Mouse (Mus musculus): ENCODE data around the gene Rexo4.

Rexo4 gene

DNA sequence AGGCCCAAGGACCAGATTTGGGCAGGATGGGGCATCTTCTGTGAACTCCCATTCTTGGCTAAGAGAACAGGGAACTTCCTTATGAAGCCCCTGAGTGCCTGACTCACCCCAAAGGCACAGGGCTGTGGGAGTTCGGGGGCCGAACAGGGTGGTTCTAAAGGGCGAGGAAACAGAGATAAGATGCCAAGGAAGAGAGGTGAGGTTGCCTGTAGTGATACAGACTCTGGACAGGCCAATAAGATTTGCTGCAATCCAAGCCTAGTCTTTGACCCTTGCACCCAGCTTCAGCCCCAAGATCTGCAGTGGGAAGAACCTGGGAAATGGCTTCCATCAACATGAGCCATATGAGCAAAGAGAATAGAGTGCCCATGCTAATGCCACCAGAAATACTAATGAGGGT is 20.9 kb downstream of the Rexo4 start:
- DNase-seq (ENCODE audit: low read depth, low spot score), result no peak

DNA sequence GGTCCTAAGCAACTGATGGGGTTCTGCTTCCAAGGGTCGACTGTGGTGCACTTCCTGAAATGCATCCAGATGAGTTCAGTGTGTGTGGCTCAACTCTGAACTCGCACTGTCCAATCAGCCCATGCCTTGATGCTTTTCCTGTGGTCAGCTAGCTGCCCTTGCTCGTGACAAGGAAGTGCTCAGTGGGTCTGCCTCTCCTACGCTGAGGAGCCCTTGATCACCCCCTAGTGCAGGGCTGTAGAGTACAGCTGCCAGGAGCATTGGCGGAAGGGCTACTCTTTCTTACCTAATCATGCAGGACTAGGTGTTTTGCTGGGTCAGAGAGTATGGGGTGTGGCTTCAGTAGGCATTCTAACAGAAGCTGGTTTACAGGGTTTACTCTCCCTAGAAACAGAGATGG is 22.6 kb downstream of the Rexo4 start:
- DNase-seq (ENCODE audit: low read depth, low spot score), result peak; percentile 42

DNA sequence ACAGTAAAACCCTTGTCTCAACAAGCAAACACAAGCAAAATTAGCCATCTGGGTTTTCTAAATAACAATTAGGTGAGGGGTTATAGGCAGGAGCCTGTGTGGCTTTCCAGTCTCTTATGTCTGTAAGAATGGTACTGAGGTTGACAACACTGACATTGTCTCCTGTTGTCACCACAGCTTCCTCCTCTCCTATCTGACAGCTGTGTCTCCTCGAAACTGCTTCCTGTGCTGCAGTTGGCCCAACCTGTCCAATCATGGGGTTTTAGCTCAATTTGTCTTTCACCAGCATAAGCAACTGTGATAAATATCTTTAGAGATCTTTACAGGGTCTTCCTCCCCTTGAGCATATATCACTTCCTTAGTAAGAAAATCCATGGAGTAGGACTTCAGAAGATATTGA is 27.8 kb downstream of the Rexo4 start:
- DNase-seq (ENCODE audit: low read depth, low spot score), result no peak

DNA sequence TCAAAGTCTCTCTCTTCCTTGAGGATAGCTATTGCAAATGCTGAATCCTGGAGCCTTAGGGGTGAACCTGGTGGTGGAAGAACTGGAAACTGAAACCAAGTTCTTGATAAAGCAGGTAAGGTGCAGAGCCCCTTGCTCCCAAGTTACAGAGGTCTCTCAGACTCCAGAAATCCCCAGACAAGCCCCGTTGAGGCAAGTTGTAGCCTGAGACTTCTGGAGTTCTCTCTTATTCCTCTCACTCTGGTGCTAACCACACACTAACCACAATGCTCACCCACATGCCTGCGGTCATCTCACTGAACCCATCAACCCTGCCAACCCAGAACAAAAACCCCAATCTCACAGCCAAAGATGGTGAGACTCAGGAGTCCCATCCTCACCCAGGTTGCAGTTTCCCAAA is 28.9 kb downstream of the Rexo4 start:
- DNase-seq (ENCODE audit: low read depth, low spot score), result no peak

DNA sequence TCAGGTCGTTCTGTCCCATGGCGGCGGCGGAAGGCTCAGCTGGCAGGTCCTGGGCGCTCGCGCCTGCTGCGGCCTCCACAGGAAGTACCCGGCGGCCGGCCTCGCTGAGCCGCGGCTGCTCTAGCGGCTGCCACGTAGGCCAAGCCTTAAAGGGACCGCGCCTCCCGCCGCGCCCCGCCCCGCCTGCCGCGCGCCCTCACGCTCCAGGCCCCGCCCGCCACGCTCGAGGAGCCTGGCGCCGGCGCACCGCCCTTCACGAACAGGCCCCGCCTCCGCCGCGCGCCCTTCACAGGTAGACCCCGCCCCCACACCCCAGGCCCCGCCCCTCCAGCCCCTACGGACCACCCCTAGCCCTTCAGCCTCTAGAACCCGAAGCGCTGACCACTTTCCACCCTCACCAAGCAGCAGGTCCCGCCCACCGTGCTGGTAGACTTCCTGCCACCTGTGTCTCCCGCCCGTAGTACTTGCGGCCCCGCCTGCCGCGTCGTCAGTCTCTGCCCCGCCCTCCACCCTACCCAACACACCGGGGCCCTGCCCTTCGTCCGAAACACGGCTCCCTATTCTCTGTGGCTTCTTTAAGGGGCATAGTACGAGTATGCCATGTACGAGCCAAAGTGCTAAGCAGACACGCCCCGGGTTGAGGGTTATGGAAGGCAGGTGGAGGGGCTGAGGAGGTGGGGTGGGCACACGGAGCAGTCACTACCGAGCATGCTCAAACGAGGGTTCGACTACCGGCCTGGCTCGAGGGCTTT is 30.7 kb downstream of the Rexo4 start, which contains the start of the genes Surf4 and Stkld1:
Surf4 (minus strand) TSS at position 625 of the 752 bp plus-strand sequence.
Stkld1 (plus strand) TSS at position 744 of the 752 bp plus-strand sequence.
- peak; percentile 97 for DNase-seq (ENCODE audit: low read depth, low spot score)

DNA sequence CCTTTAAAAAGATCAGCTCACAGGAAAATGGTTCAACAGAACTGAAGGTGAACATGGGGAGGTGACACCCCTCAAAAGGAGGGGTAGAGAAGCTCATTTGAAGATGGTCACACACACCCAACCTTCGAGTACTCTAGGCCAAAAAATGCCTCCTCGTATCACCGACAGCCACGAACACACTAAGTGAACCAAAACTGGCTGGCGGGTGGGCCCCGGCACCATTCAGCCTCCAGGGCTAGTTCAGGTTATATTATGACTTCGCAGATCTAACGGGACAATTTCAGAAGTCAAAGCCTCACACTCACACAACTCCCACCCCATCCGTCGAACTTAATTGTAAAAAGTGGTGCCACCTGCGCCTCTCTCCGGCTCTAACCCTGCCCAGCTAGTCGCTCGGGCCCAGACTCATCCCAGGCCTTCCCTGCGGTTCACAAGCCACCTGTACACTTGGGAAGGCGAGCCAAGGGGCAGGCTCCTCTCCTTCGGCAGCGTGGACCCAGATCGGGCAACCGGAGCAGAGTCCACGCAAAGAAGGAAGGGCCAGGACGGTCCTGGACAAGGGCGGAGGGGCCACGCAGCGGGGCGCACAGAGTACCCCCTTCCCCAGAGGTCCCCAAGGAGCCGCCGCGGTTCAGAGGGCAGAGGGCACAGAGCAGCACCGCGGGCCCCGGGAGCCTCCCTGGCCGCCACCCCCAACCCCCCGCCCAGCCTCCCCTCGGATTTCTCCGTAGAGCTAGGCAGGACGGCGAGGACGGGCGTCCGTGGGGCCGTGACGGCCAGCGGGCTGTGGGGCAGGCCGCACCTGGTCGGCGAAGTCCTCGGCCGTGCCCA is 31.5 kb downstream of the Rexo4 start:
- DNase-seq (ENCODE audit: low read depth, low spot score), result peak; percentile 41

DNA sequence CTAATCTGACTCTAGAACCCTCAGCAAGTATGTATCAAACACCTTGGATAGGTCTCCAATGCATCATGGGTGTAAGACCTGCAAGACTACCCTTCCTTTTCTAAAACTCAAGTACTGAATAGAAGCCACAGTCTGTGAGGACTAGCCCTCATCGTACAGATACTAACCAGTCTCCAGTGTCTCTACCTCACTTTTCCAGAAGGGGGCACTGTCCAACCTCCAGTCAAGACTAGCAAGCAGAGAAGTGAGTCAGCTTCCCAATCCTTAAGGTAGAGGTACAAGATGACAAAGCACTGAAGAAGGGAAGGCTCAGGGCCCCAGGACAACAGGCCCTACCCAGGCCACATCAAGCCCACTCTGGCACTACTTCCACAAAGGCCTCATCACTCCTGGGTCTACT is 33.8 kb downstream of the Rexo4 start:
- DNase-seq (ENCODE audit: low read depth, low spot score), result peak; percentile 88

DNA sequence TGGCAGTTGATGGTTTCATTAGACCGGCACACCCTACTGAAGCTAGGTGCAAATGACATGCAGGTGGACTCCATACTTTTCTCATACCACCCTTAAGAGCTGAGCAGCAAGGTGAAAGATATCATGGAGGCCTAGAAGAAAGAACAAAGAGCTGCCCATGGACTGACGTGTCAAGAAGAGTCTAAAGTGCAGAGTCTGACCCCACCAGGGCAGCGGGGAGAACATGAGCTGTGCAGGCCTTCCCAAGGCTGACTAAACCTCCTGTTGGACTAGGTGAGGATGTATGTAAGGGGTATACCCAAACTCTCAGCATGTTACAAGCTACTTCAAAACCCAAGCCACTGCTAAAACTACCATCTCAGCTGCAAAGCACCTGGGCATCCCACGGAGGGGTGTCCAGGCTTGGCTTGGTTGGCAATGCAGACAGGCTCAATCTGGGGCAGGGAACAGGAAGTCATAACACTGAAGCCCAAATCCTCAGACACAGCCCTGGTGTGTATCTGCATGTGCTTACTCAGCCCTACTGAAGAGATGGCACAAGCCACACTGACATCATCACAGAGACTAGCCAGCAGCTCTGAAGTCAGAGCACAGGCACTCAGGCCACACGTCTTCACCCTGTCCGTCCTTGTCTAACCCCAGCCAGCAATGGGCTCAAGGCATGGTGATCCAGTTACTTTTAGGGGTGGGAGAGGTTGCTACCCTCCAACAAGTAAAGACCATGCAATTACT is 36.3 kb downstream of the Rexo4 start:
- no peak for DNase-seq (ENCODE audit: low read depth, low spot score)

DNA sequence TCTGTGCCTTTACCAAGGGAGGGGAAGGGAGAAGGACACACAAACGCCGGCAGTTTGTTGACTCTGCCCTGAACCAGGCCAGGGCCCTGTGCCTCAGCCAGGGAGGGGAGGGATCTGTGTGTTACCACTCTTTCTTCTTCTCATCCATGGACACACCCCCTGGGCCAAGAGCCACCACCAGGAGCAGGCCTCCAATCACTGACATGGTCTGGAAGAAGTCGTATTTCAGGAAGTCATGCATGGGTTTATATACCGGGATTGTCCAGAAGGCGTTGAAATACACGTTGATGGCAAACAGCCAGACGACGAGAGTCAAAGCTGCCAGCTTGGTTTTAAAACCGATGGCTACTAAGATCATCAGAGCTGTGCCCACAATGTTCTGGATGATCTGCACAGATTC is 42.4 kb downstream of the Rexo4 start:
- DNase-seq (ENCODE audit: low read depth, low spot score), result no peak

DNA sequence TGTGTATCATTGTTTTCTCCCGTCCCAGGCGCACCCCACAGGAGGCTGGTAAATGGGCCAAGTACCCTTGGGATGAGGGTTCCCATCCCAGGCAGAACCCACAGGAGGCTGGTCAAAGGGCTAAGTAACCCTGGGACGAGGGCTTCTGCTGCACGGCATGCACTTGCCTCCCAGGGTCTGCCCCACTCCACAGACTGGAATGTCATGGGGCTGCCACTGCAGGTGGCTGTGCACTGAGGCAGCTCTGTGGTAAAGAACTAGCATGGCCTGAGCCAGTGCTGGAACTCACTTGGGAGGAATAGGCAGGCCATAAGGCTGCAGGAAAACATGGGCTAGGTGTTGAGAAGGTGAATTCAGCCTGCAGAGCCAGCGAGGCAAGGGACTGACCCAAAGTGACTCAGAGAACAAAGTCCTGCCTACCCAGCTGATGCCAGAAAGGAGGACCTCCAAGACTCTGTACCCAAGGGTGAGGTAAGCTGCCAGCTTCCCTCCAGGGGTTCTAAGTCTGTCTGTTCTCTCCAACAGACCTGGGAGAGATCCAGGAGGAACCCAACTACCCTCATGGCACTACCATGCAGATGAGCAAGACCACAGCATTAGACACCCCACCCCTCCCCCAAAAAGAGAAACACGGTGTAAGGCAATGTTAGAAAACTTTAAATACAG is 43.9 kb downstream of the Rexo4 start:
- DNase-seq (ENCODE audit: low read depth, low spot score), result no peak

DNA sequence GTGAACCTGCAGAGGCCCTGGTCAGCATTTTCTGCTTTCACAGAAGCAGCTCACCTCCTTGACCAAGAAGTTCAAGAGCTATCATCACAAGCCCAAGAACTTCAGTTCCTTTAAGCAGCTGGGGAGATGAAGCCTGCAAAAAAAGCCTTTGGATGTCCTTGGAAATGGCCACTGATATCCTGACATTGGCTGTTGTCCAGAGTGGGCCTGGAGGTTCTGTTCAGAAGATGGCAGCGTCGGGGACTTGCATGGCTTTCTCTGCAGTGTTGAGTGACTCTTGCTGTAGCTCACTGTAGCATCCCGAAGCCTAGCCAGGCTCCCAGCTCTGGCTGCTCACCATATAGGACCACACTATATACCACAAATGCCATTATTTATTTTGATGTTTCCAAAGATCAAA is 44.5 kb downstream of the Rexo4 start:
- no peak for DNase-seq (ENCODE audit: low read depth, low spot score)

DNA sequence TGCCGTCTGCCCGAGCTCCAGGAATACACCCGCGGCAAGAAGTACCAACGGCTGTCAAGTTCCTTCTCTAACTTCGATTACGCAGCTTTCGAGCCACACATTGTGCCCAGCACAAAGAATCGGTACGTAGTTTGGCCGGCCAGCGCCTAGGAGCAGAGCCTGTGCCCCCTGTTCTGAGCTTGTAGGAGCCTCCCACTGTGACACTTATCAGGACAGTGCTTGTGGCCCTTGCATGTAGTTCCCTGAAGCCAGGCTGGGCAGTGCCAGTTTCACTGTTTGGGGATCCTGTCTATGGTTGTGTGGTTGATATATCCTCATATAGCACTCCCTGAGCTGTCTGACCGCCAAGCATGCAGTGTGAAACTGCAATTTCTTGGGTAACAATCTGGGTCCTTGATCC is 47.4 kb downstream of the Rexo4 start:
- no peak for DNase-seq (ENCODE audit: low read depth, low spot score)

DNA sequence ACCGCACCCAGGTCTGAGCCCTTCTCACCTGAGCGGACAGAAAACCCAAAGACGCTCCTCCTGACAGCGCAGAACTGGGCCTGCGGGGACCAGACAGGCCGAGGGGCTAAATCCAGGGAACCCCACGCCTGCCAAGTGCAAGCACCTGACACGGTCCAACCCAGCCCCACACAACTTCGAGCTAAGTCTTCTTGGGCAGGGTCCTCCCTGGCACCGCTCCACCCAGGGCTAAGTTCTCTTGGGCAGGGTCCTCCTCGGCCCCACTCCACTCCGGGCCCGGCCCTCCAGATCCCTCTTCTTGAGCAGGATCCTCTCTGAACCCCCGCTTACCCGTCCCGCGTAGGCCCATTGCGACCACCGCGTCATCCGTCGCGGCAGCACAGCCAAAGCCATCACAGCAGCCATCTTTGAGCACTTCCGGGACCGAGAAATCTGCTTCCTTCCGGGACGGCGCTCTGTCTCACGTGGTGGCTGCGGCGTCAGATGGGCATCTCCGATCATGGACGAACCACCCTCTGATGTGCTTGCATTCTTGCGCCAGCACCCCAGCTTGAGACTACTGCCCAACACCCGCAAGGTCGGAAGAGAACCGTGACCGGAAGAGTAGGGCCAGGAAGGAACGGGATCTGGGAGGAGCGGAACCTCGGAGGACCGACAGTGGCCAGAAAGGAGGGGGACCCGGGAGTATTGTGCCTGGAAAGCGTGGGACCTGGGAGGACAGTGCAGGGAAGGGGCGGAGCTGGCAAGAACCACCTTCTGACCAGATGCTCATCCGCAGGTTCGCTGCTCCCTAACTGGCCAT is 48.1 kb downstream of the Rexo4 start, which contains the start of the genes Surf2 and Surf1:
Surf2 (plus strand) TSS at position 441 of the 802 bp plus-strand sequence.
Surf1 (minus strand) TSS at position 604 of the 802 bp plus-strand sequence.
- DNase-seq (ENCODE audit: low read depth, low spot score), result peak; percentile 75

DNA sequence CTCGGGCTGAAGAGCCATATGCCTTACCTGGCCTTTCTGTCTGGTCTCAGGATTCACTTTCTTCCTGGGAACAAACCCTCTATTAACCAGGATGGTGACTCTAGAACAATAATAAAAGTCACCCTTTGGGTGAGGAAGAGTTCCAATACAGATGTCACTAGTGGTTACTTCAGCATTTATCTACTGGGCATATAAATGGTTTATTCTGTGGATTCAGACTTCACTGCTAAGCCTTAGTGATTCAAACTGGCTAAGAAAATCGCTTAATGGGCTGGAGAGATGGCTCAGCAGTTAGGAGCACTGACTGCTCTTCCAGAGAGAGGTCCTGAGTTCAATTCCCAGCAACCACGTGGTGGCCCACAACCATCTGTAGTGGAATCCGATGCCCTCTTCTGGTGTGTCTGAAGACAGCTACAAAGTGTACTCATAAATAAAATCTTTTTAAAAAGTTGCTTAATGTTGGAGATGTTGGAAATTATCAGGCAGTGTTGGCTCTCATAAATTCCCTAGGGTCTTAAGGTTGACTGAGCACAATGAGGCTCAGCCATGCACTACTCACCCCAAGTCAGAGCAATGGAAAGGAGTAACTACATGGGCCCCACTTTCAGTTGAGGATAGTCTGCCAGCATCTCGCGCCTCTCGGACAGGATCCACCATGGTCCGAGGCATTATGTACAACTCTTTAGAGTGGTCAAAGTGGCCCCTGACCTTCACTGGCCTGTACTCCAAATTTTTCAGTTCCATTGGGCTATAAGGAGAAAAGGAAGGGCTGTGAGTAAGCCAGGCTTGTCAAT is 49.8 kb downstream of the Rexo4 start:
- peak; percentile 58 for DNase-seq (ENCODE audit: low read depth, low spot score)

DNA sequence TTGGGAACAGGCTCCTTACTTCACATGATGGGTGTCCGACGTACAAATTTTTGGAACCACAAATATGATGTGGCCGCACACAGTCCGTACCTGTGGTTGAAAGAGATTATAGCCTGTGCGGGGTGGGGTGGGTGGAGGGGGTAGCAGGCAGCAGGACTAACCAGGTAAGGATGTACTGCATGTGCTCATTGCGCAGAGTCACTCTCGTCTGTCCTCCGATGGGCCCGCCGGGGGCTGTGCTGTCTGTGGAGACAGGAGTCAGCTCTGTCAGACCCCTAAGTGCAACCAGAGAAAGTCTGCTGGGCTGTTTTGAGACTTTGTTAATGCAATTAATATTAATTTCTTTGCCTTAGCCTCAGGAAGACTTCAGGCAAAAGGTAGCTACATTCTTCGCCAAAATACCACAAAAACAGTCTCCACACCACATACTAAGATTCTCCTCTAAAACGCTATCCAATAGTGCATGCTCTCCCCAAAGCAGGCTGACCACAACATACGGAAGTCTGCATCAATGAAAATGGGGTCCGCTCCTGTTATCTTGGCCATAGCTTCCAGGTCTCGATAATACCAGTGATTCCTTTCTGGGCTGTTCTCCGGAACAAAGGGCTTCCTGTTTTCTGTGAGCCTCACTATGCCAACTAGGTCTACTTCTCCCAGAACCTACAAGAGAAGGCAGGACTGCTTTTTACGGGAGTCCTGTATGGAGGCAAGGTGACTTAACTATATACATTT is 50.6 kb downstream of the Rexo4 start:
- peak; percentile 38 for DNase-seq (ENCODE audit: low read depth, low spot score)

DNA sequence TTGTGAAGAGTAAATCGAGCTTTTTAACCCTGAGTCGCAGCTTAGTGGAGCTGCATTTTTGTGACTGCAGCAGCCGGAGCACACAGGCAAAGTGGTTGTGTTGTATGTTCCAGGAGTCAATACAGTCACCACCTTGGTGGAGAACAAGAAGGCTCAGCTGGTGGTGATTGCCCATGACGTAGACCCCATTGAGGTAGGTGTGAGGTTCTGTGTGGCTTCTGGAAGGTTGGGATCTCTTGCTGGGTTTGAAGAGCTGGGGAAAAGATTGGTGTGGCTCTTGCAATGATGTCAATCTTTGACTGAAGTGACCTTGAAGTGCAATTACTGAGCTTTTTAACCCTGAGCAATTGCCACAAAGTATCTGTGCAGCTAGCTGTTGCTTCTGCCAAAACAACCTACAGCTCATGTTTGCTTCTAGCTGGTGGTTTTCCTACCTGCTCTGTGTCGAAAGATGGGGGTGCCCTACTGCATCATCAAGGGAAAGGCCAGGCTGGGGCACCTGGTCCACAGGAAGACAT is 51.9 kb downstream of the Rexo4 start:
- DNase-seq (ENCODE audit: low read depth, low spot score), result peak; percentile 51

DNA sequence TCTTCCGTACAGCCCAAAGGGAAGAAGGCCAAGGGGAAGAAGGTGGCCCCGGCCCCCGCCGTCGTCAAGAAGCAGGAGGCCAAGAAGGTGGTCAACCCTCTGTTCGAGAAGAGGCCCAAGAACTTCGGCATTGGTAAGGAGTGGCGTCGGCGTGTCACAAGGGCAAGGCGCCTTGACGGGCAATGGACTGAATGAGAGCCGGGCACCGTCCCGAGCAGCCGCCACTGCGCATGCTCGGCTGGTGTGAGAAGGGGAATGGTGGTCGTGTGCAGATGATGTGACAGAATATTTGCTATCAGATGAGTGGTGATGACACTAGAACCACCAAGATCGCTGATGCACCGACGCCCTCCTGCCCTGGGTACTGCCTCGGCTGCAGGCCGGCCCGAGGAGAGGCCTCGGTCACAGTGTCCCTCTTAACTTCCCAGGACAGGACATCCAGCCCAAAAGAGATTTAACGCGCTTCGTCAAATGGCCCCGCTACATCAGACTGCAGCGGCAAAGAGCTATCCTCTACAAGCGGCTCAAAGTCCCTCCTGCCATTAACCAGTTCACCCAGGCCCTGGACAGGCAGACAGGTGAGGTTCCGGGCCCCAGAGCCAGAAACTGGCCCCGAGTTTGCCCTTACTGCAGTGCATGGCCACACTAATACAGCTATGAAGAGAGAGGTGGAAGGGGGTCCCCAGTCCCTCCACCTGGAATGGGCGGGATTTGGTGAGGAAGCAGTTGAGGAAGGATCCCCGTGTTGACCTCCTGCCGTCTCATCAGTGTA is 53.0 kb downstream of the Rexo4 start:
- DNase-seq (ENCODE audit: low read depth, low spot score), result peak; percentile 82

All from ZHBTc4 (cell line).